Mouse (Mus musculus): ENCODE measurements around the gene Dennd1b.

Dennd1b gene

DNA sequence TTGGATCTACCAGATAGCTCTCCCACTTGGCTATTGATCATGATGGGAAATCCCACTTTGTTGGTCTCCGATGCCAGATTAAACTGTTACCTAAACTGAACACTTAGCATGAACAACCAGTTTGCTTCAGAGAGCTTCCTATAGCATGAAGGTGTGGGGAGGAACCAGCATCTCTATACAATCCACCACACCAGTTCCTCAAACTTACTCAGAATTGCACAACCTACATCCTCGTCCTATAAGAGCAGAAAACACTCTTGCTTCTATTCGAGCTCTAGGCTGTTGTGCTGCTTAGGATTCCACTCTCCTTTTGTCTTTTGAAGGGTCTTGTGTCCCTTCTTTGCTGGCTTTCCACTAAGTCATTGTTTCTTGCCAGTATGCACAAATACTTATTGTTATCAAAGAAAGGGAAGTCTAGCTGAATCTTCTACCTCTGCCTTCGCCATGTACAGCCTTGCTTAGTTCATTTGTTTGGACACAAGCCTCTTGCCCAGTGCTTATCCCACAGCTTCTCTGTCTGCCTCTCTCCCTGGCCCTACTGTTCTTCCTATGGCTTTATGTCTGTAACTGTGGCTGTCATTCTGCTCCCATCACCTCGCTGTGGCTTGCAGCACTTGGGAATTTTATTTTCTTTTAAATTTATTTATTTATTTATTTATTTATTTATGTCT lies 52.0 kb downstream of the Dennd1b start:
- DNase-seq (ENCODE audit: low read depth, low spot score), result no peak

DNA sequence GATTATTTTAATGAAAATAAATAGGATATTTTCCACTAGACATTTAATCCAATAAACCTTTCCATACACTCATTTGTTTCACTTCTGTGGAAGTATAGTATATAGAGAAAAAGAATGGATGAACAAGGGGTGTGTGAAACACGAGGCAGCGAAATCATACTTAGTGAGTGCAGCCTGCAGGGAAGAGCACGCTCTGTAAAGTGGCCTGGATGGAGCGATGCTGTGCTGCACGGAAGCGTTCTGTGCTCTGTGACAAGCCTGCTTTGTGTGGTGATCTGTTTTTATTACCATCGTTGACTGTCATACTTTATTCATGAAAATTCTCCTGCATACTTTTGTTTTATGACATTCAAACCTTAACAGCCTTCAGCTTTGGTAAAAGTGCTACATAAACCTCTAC lies 58.1 kb downstream of the Dennd1b start:
- DNase-seq (ENCODE audit: low read depth, low spot score), result no peak

DNA sequence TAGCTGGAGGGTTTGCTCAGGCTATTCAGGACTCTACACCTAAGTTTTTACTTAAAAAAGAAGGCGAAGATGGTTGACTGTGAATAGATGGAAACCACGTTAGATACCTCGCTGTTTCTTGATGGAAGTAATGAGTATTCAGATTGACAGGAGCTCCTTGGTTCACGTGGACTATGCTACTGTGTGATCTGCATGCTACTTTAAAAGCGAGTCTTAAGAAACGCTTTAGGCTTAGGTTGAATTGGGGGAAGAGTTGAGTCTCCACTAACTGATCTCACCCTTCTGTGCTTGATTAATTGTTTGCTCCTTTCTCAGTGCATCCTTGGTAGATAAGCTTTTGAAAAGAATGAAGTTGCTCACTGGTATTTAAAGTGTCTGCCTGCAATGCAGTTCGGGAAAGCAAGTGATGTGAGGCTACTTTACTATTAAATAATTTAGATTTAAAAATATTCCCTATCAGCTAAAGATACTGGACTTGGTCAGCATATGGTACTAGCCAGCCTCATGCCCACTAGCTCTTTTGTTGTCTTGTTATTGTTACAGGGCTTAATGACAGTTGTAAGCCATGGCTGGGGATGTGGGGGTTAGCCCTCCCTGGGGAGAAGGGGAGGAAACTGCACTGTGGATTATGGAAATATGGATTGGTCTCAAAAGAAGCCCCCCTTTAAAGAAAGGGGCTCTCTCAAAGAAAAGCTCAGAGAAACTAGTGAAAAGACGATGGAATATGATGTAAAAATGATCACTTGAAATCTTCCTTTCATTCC lies 62.8 kb downstream of the Dennd1b start:
- no peak for DNase-seq (ENCODE audit: low read depth, low spot score)

DNA sequence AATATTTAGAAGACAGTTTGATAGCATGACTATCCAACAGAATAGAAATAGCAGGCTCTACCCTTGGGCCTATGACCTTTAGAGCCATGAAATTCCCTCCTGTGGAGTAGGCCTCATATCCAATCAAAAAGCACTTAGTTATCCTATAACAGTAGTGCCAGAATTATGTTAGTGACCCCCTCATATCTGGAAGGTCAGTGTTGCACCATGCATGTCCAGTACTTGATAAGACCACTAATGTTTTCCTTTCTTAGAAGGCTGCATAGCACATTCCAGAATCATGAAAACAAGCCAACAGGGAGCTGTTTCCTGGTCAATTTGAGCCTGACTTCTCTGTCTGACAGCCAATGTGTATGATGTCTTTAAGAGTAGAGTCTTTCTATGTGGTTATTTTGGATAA lies 66.3 kb downstream of the Dennd1b start:
- no peak for DNase-seq (ENCODE audit: low read depth, low spot score)

DNA sequence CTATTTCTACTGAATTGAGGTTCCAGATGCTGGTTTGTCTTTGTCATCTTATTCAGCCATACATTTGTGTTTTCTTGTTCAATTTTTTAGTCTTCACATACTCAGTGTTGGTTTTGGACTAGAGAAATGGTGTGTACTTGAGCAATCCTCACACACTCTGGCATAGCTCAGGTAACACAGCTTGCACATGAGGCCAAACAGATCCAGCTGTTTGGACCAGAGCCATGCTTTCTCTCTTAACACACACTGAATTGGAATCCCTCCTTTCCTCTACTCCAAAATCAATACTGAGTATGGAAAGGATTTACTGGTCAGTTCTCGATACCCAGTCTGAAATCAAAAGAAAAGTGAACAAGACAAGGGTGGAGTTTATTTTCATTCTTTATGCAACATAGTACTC lies 69.2 kb downstream of the Dennd1b start:
- DNase-seq (ENCODE audit: low read depth, low spot score), result no peak

DNA sequence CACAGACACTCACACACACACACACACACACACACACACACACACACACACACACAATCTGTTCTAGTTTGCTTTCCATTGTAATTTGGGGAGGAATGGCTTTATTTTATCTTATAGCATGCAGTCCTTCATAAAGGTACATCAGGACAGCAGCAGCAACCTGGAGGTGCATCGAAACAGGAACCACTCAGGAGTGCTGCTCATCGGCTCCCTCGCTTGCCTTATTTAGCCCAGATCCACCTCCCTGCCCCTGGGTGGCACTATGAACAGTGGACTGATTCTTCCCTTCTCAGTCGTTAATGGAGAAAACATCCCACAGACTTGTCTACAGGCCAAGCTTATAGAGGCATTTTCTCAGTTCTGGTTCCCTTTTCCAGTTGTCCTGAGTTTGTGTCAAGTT lies 71.9 kb downstream of the Dennd1b start:
- DNase-seq (ENCODE audit: low read depth, low spot score), result no peak

DNA sequence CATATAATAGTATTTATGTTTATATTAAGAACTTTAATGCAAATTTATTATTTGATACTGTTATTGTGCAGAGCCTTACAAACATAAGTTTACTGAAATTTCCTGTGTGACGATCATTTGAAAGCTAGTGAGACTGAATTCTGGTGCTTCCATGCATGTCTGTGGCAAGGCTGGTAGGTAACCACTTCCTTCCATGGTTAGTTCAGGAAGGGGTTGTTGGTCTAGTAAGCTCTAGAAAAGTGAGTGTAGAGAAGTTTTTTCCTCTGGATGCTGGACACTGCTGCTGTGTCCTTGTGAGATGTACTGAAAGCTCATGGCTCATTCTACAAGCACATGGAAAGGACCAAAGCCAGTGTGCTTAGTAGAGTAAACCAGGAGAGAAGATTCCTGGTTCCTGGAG lies 73.1 kb downstream of the Dennd1b start:
- DNase-seq (ENCODE audit: low read depth, low spot score), result no peak

DNA sequence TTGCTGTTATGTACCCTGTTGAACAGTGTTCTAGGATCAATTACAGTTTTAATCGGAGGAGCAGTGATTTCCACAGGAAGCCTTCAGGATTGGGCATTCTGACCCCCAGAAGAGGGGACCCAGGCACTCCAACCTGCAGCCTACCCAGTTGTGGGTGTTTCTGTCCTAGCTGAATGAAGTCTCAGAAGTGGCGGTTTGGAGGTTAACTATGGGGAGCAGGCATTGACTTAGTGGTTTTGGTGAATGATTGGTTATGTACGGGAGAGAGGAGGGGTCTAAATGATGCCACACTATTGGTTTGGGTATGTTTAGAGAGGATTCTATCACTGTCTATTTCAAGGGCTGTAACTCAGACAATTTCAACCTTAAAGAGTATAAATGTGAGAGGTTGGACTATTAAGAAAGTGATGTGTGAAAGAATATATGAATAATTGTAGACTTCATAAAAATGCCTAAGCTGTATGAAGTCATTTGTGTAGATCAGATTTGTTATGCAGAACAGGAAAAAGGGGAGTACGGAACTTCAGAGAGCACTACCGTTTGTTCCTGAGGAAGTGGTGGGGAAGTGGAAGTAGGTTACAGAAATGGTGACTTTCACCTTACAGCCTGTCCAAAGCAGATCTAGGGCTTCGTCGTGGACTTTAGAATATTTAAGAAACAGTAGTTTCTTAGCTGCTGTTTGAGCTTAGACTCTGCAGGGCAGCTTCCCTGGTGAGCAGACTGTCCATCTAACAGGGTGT lies 73.7 kb downstream of the Dennd1b start:
- no peak for DNase-seq (ENCODE audit: low read depth, low spot score)

DNA sequence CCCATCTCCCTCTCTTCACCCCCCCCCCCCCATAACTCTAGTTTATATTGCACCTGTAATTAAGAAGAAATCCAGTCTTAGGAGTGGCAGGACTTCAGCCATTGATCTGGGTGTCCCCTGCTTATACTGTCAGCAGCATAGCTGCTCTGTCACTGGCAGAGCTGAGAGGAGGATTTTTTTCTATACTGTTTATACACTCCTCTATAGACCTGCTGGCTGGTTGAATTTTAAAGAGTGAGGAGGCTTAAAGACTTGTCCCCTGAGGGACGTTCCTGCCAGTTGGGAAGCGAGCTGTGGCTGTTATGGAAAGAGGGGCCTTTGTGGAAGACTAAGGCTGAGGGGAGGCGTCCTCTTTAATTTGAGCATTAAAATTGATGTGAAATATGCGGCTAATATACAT lies 74.8 kb downstream of the Dennd1b start:
- no peak for DNase-seq (ENCODE audit: low read depth, low spot score)

DNA sequence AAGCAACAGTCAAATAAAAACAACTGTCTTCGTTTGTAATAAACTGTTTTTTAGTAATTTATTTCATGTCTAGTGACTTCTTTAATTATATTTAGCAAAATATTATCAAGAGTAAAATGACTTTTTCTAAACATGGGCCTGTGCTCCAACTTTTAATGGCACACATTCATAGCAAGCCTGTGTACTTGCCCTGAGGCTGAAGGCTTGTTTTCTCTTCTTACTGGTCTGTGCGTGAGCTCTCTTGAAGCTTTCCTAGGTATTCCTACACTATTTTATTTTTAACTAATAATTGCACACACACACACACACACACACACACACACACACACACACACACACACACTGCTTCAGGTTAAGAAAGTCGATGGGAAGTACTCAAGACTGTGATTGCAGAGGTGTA lies 75.4 kb downstream of the Dennd1b start:
- no peak for DNase-seq (ENCODE audit: low read depth, low spot score)

DNA sequence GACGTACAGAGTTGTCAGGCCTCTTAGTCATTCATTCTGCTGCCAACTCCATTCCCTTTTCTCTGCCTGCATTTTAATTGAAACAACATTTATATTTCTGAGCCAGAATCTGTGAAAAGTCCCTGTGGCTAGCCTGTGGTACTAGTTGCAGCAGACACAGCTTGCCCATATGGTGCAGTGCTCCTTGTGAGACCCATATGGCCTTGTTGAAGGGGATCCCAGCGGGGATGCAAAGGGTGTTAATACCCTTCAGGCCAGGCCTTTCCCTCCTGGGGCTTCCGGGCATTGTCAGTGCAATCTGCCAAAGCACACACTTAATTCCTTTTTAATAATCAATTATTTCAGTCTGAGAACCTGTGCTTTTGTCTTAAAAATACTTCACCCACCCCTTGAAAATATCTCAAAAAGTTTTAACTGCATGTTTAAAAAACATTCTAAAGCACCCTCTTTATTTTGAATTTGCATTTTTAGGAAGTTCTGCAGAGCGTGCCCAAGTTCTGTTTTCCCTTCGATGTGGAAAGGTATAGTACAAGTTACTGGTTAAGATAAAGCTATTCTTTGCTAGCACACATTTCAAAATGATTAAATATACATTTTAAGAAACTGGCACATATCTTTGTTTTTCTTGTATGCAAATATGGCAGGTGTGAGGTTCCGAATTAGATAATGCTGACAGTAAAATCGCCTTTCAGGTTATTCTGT lies 76.4 kb downstream of the Dennd1b start:
- DNase-seq (ENCODE audit: low read depth, low spot score), result no peak

DNA sequence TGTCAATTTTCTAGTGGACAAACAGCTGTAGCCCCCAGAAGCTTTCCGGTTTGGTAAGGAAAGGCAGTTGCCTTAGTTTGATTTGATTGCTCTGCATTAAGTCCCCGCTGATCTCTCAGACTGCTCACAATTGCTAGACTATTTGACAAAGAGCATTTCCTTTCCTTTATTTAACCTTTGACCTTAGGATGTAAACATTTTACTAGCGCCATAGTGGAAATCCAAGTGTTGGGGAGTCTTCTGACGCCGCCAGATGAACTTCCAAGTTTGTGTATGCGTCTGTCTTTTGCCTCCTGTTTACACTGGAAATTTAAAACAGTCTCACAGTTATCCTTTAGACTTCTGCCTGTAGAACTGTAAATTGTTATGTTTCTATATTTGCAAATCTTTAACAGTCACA lies 85.8 kb downstream of the Dennd1b start:
- no peak for DNase-seq (ENCODE audit: low read depth, low spot score)

DNA sequence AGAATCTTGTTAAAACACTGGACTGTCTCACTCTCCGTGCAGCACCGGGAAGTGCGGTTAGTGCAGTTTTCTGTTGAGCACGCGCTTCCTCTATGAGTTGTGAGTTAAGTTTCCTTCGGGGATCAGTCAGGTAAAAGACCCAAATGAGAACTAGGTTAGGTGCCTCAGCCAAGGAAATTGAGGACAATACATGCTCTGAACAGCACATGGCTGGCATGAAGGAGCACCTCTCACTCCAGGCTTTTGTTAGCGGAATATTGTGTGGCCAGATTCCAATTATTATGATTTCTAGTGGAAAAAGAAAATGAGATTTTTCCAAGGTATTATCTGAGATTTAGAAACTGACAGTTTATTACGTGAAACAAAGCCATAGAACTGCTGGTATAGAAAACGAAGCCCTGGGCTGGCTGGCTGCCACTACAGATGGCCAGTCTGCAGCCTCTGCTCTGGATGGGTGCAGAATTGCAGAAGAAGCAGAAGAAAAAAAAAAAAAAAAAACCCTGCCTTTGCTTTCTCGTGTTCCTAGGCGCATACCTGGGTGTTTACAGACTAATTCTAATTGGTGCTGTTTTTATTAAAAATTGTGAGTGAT lies 86.7 kb downstream of the Dennd1b start:
- DNase-seq (ENCODE audit: low read depth, low spot score), result no peak

DNA sequence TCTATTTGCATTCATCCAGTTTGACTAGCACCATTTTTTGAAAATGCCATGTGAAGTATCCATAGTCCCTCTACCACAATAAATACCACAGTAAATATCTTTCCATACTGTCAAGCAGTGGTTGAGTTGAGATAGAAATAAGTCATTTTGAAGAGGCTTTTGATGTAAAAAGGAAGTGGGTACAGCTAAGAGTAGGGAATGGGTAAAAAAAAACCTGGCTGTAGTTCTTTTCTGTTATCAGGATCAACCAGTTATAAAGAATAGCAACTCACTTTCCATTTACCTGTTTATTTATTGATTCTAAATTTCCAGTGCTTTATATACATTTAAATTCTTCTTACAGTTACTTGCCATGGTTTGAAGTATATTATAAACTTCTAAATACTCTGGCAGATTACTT lies 89.8 kb downstream of the Dennd1b start:
- DNase-seq (ENCODE audit: low read depth, low spot score), result no peak

DNA sequence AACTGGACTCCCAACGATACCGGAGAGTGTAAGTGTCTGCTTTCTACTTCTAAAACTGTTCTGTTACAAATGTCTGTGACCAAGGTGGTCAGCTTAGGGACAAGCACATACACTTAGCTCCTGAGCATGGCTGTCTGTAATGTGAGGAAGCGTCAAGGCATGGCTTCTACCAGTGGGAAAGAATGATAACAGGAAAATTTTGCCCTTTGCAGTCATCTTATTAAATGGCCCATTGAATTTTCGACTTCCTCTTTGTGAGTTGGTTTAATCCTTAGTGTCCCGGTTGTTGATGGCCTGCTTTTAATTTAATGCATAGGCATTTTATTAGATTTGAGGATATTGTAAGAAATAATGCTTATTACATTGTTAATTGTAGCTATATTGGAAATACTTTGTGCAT lies 97.1 kb downstream of the Dennd1b start:
- no peak for DNase-seq (ENCODE audit: low read depth, low spot score)

DNA sequence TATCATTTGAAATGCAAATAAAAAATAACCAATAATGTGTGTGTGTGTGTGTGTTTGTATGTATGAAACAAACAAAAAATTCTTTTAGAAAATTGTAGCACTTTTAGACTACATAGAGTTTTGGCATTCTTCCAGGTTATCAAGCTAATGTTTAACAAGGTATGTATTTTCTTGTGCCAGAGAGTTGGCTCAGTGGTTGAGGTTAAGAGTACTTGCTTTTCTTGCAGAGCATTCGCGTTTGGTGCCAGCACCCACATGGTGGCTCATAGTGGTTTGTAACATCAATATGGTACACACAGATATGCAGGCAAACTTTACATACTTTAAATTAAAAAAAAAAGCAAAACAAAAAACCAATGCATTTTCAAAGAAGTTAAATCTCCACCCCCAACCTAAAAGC lies 101.5 kb downstream of the Dennd1b start:
- DNase-seq (ENCODE audit: low read depth, low spot score), result no peak

DNA sequence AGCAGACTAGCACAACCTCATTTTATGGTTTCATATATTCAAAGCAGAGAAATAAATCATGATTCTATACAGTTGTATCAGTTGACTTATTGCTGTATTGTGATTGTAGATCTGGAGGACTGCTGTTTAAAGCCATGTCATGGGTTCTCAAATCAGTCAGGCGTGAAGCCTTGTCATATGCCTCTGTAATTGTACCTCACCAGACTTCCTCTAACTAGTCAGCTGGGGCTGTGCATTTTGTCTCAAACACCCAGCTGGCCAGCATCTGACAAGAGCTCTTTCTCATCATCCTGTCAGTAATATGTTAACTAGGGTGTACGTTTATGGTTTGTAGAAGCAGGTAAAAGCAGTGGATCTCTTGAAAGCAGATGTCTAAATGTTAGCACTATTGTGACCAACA lies 104.0 kb downstream of the Dennd1b start:
- DNase-seq (ENCODE audit: low read depth, low spot score), result no peak

DNA sequence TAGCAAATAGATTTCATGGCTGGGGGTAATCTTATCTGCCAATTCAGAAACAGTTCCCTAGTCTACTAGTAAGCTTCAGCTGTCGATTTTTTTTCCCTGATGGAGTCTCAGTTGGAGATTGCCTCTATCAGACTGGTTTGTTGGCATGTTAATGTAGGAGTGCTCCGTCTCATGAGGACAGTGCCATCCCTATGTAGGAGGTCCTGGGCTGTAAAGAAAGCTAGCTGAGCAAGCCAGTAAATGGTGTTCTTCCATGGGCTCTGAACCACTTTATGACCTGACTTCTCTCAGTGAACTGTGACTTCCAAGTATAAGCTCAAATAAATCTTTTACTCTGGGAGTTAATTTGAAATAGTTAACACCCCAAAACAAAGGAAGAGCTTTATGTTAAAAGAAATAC lies 107.8 kb downstream of the Dennd1b start:
- DNase-seq (ENCODE audit: low read depth, low spot score), result no peak

DNA sequence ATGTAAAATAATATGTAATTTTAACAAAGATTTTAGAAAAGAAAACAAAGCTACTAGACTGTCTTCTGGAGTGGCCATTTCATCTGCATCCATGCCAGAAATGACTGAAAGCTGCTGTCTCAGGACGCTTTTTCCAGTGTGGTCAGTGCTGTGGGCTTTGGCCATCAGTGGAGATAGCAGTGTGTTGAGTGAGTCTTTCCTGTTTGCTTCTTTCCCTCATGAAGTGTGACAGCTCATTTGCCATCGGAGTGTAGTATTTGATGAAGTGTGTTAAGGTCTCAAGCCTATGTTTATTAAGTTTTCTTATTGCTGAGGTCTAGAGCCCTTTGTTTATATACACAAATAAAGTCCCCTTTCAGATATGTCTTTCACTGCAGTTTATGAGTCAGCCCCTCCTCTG lies 112.4 kb downstream of the Dennd1b start:
- DNase-seq (ENCODE audit: low read depth, low spot score), result no peak

DNA sequence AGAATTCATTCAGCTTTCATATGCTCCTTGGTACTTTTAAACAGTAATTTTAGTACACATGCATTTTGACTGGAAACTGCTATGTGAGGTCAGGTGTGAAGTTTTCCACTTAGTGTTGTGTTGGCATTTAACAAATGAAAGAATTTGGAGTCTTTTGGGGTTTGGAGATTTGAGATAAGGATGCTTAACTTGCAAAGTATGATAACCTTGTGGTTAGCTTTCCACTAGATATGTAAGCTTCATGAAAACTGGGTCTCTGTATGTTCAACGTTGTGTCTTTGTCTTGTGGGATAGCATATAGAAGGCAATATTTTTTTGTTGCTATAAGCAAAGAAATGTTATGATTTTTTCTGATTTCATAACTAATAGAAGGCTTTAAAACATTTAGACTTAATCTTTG lies 114.8 kb downstream of the Dennd1b start:
- no peak for DNase-seq (ENCODE audit: low read depth, low spot score)

DNA sequence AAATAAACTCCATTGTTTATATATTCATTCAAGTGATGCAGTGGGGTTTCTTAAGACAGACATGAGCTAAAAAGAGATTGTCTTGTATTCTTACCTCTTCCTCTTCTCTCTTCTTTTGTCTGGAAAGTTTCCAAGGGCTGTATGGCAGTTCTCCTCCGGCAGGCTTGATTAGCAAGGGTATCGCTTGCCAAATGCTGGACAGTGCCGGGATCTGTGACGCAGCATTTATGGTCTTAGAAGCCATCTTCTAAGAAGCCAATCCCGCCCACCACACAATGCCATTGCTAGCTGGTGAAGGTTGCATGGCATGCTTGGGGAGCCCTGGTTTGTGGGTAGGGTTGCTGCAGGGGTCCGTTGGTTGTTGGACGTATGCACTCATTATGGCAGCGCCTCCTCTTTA lies 115.8 kb downstream of the Dennd1b start:
- no peak for DNase-seq (ENCODE audit: low read depth, low spot score)

DNA sequence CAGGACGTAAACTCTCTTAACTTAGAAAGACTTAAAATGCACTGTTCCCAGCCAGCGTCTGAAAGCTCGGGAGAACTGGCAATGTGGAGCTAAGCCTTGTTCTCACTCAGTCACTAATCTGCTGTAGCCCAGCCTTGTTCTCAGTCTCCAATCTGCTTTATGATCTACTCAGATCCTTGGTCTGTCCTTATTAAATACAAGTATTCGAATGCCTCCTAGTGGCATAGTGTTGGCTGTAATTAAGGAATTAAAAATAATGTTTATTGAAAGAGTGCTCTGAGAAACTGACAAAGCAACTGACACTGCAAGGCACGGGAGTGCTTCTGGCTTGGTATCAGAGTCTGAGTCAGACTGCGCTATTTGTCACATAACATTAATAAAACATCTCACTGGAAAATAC lies 116.3 kb downstream of the Dennd1b start:
- peak; percentile 12 for DNase-seq (ENCODE audit: low read depth, low spot score)
